Comparison of ENCODE assay signal across 19 mouse cellular contexts in the genomic region with DNA sequence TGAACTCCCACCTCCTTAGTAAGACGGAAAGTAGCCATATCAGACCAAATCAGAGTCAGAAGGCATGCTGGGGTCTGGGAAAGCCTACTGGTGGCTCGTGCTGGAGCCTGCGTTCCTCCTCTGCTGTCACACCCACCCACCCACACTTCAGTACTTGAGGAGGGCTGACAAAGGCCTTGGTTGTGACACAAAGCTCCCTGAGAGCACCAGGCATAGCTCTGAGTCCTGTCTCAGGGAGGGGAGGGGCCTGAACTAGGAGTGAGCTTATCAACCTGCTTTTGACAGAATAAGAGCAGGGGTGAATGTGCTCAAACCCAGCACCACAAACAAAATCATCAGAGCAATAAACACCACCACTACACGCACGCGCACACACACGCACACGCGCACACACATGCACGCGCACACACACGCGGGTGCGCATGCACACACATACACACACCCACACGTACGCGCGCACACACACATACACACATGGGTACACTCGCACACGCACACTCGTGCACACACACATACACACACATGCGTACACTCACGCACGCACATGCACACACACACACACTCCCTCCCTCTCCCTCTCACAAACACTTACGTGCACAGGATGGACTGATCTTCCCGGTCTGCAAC. TPM values are rescaled to one million over a fixed set of nuclear protein-coding genes. Genes with fewer than 3 reads are reported as not detected.
DNase-seq lines count a peak whose midpoint lies in the region; ATAC-seq and TF ChIP-seq lines count a peak whose summit lies in the region.
"Had no signal": no experiment of that assay in that cellular context is flagged by ENCODE, and none has a peak within 500 bp of the region (broad histone marks: within the 10 kb centered on the region; RNA-seq: fewer than 3 reads in every experiment).

No protein-coding gene starts in this region.

- no peak for TF ChIP-seq CTCF in heart, adult 2 months (IDR thresholded peaks at IDR 0.05)
- no peak for TF ChIP-seq CTCF in spleen, adult 2 months (IDR thresholded peaks at IDR 0.05; ENCODE audit: extremely low read depth, insufficient read depth, insufficient read length, insufficient replicate concordance)
- no peak for TF ChIP-seq CTCF in small intestine, adult 2 months (IDR thresholded peaks at IDR 0.05; ENCODE audit: extremely low read depth, insufficient read length, insufficient replicate concordance, low read depth, low read length)

- no peak overlapping the region for H3K9ac ChIP-seq in heart, embryonic 16.5 days (ENCODE audit: low read length)
- no peak overlapping the region for H3K9ac ChIP-seq in heart, adult 2 months (ENCODE audit: low read depth, low read length)
- H3K9ac ChIP-seq: embryonic facial prominence, embryonic 15.5 days; forebrain, embryonic 15.5 days; midbrain, embryonic 15.5 days had no signal

- intact Hi-C loops in heart, adult 2 months (cut with DNase I) = loop anchor here (5.0 kb wide), 1 partner anchor 121 kb away; no protein-coding TSS in a partner anchor

- no peak for TF ChIP-seq EP300 in heart, adult 2 months (IDR thresholded peaks at IDR 0.05; ENCODE audit: insufficient read depth, low read depth, low read length)

- 89% methylated on average over 26 of the region's 26 CpGs for WGBS in heart, embryonic 16.5 days
- WGBS in heart, adult 2 months = 89% methylated on average over 26 of the region's 26 CpGs
- WGBS in spleen, adult 2 months = 94% methylated on average over 26 of the region's 26 CpGs
- 91% methylated on average over 26 of the region's 26 CpGs for WGBS in small intestine, adult 2 months

- DNase-seq in CD4-positive, CD25-positive, alpha-beta regulatory T cell, adult 2 months (ENCODE audit: low read depth, low spot score) = peak; percentile 51
- no peak for DNase-seq in heart, adult 2 months
- DNase-seq in spleen, adult 2 months (ENCODE audit: low read depth in 1 of 2, low spot score in 2 of 2) = no peak
- no peak for DNase-seq in spleen, postnatal 4 days (ENCODE audit: low spot score in 2 of 2)
- DNase-seq in layer of hippocampus, adult 11-12 months (ENCODE audit: low spot score) = no peak
- DNase-seq: adrenal gland, postnatal 10 days; cerebellum, adult 8-10 months; kidney, postnatal 25 days; liver; lung, adult 18-20 months; thymus, adult 18-20 months had no signal

- H3K9me3 ChIP-seq in heart, embryonic 16.5 days (replicated peaks; ENCODE audit: control insufficient read depth, low read length) = no peaks in the 10 kb centered on the region
- H3K9me3 ChIP-seq: embryonic facial prominence, embryonic 15.5 days; forebrain, embryonic 15.5 days; midbrain, embryonic 15.5 days had no signal

- H3K79me2 ChIP-seq in heart, adult 2 months (replicated peaks; ENCODE audit: control insufficient read depth, insufficient read depth, low read length) = peaks cover 6% of the 10 kb centered on the region

- no peak overlapping the region for H3K4me3 ChIP-seq in heart, embryonic 16.5 days (ENCODE audit: low read length)
- no peak overlapping the region for H3K4me3 ChIP-seq in heart, adult 2 months
- H3K4me3 ChIP-seq in spleen, adult 2 months (ENCODE audit: extremely low read depth, insufficient read depth, insufficient read length) = no peak overlapping the region
- H3K4me3 ChIP-seq in small intestine, adult 2 months (ENCODE audit: low read depth, low read length) = no peak overlapping the region
- H3K4me3 ChIP-seq: embryonic facial prominence, embryonic 15.5 days; forebrain, embryonic 15.5 days; midbrain, embryonic 15.5 days had no signal

- peaks cover 58% of the 10 kb centered on the region for H3K4me1 ChIP-seq in heart, embryonic 16.5 days (ENCODE audit: control insufficient read depth, insufficient read depth, low read length)
- H3K4me1 ChIP-seq in heart, adult 2 months (ENCODE audit: control insufficient read depth, insufficient read depth, low read length) = peaks cover 40% of the 10 kb centered on the region
- H3K4me1 ChIP-seq in spleen, adult 2 months (ENCODE audit: control insufficient read depth, insufficient read depth, insufficient read length) = peaks cover 37% of the 10 kb centered on the region
- peaks cover 51% of the 10 kb centered on the region for H3K4me1 ChIP-seq in small intestine, adult 2 months (ENCODE audit: control insufficient read depth, insufficient read depth, insufficient read length, low read length)
- H3K4me1 ChIP-seq: forebrain, embryonic 15.5 days had no signal

- peak overlapping the region; percentile 28 for H3K27ac ChIP-seq in heart, embryonic 16.5 days (ENCODE audit: low read length)
- no peak overlapping the region; the same call in 1 of the 2 replicates for H3K27ac ChIP-seq in heart, adult 2 months
- peak overlapping the region; percentile 12; the same call in 1 of the 2 replicates for H3K27ac ChIP-seq in spleen, adult 2 months (ENCODE audit: insufficient read depth, low read length)
- H3K27ac ChIP-seq in small intestine, adult 2 months (ENCODE audit: insufficient read depth, low read depth, low read length) = peak overlapping the region; percentile 27; the same call in 1 of the 2 replicates
- H3K27ac ChIP-seq: midbrain, embryonic 15.5 days had no signal

- no peak for TF ChIP-seq POLR2A in heart, adult 2 months (IDR thresholded peaks at IDR 0.05; ENCODE audit: insufficient read depth, low read depth, low read length)
- no peak for TF ChIP-seq POLR2A in spleen, adult 2 months (IDR thresholded peaks at IDR 0.05; ENCODE audit: low read depth, low read length)
- no peak for TF ChIP-seq POLR2A in small intestine, adult 2 months (IDR thresholded peaks at IDR 0.05; ENCODE audit: low read depth, low read length)

- H3K4me2 ChIP-seq in heart, embryonic 16.5 days (ENCODE audit: low read depth, low read length) = no peak overlapping the region
- H3K4me2 ChIP-seq: embryonic facial prominence, embryonic 15.5 days; forebrain, embryonic 15.5 days; midbrain, embryonic 15.5 days had no signal

- no peaks in the 10 kb centered on the region for H3K27me3 ChIP-seq in heart, embryonic 16.5 days (ENCODE audit: control insufficient read depth, insufficient read depth, low read length)
- H3K27me3 ChIP-seq in heart, adult 2 months (ENCODE audit: control insufficient read depth, insufficient read depth, low read length) = no peaks in the 10 kb centered on the region
- no peaks in the 10 kb centered on the region for H3K27me3 ChIP-seq in spleen, adult 2 months (ENCODE audit: control insufficient read depth, insufficient read depth, low read length)
- H3K27me3 ChIP-seq in small intestine, adult 2 months (ENCODE audit: control insufficient read depth, insufficient read depth, low read length) = no peaks in the 10 kb centered on the region
- H3K27me3 ChIP-seq: embryonic facial prominence, embryonic 15.5 days; forebrain, embryonic 15.5 days; midbrain, embryonic 15.5 days had no signal

- H3K36me3 ChIP-seq in heart, embryonic 16.5 days (ENCODE audit: control insufficient read depth, insufficient read depth) = peaks cover 17% of the 10 kb centered on the region
- H3K36me3 ChIP-seq in heart, adult 2 months (ENCODE audit: control insufficient read depth, insufficient read depth, low read length) = peaks cover 8% of the 10 kb centered on the region; the same call in 1 of the 2 replicates
- peaks cover 53% of the 10 kb centered on the region for H3K36me3 ChIP-seq in spleen, adult 2 months (ENCODE audit: control insufficient read depth, insufficient read depth, low read length)
- peaks cover 77% of the 10 kb centered on the region for H3K36me3 ChIP-seq in small intestine, adult 2 months (ENCODE audit: control insufficient read depth, insufficient read depth, low read length)
- H3K36me3 ChIP-seq: forebrain, embryonic 15.5 days; midbrain, embryonic 15.5 days had no signal

- ATAC-seq in CD4-positive, CD25-positive, alpha-beta regulatory T cell, adult 4 months = no peak
- no peak for ATAC-seq in heart, embryonic 16.5 days (replicated peaks; ENCODE audit: extremely low read depth, insufficient read depth, low FRiP score)
- ATAC-seq: forebrain, embryonic 15.5 days; inflammation-experienced regulatory T-cells, adult 6 months; midbrain, embryonic 15.5 days had no signal

RNA-seq across cellular contexts. Expression of gene Apol8, which starts 39.7 kb away (rescaled TPM):
- not detected for polyA plus RNA-seq in CD4-positive, CD25-positive, alpha-beta regulatory T cell, adult 4 months (2017; shearing (Covaris generic))
- 0.05 TPM in 1 of 2 replicates, not detected in the other for polyA plus RNA-seq in heart, embryonic 16.5 days (2015; fragmentation: Nextera tagmentation; extraction: Ambion mirVana)
- under 1 TPM in 1 of 2 experiments, not detected in 1; 0.55 TPM for total RNA-seq in heart, adult 2 months (2021)
- 0.06 TPM in 1 of 2 replicates, not detected in the other for polyA plus RNA-seq in heart, adult 2 months (2012; rRNA removed)
- 4.3 and 5.9 TPM in 2 replicates for polyA plus RNA-seq in spleen, adult 2 months (2012; rRNA removed)
- 0.10 and 0.11 TPM in 2 replicates for polyA plus RNA-seq in small intestine, adult 2 months (2012; rRNA removed)
- polyA plus RNA-seq: forebrain, embryonic 15.5 days; macrophage had no signal

RNA-seq across cellular contexts. Expression of gene Myh9, which starts 45.5 kb away (rescaled TPM):
- polyA plus RNA-seq in CD4-positive, CD25-positive, alpha-beta regulatory T cell, adult 4 months (2017; shearing (Covaris generic)) = 100 to 1,000 TPM; 206 to 220 TPM
- 22.8 and 29.7 TPM in 2 replicates for polyA plus RNA-seq in heart, embryonic 16.5 days (2015; fragmentation: Nextera tagmentation; extraction: Ambion mirVana)
- total RNA-seq in heart, adult 2 months (2021) = 100 to 1,000 TPM in 1 of 2 experiments, 10 to 100 TPM in 1; 88.3 to 111 TPM
- 30.4 and 46.8 TPM in 2 replicates for polyA plus RNA-seq in heart, adult 2 months (2012; rRNA removed)
- 138 and 142 TPM in 2 replicates for polyA plus RNA-seq in spleen, adult 2 months (2012; rRNA removed)
- 44.8 and 89.4 TPM in 2 replicates for polyA plus RNA-seq in small intestine, adult 2 months (2012; rRNA removed)
